Mouse (Mus musculus) G1E (cell line): ENCODE data around the gene Rnf166. TPM values are rescaled to one million over a fixed set of nuclear protein-coding genes. Genes with fewer than 3 reads are reported as not detected.

Experiments
- ATAC-seq: 2 replicates; pipeline ENCODE4 v1.8.0; 2016; ENCODE audit warnings: mild to moderate bottlenecking; ENCODE audit not compliant: insufficient number of reproducible peaks, poor library complexity, low FRiP score, severe bottlenecking; ENCODE audit errors: extremely low read depth
- DNase-seq: peaks from one replicate; pipeline ENCODE4 v3.0.0; 2012; ENCODE audit warnings: low spot score
- H3K27me3 ChIP-seq: 2 replicates; pipeline ENCODE4 v1.6.1; 2012; ENCODE audit warnings: mild to moderate bottlenecking, low read length, inconsistent platforms; ENCODE audit not compliant: insufficient read depth
- H3K36me3 ChIP-seq: replicated peaks from 2 replicates; pipeline ENCODE3; 2012; ENCODE audit warnings: mild to moderate bottlenecking, inconsistent platforms
- H3K4me1 ChIP-seq: 2 replicates; pipeline ENCODE4 v1.6.1; 2012; ENCODE audit warnings: low read depth, low read length, inconsistent platforms, mixed read lengths; ENCODE audit not compliant: insufficient read depth
- H3K4me3 ChIP-seq: 2 replicates; pipeline ENCODE4 v1.5.1; 2012; ENCODE audit warnings: low read depth, mild to moderate bottlenecking, inconsistent platforms, low read length, moderate library complexity, mixed read lengths
- H3K9me3 ChIP-seq: replicated peaks from 2 replicates; pipeline ENCODE4 v1.6.1; 2012; ENCODE audit warnings: inconsistent platforms
- CTCF ChIP-seq: IDR thresholded peaks from 2 replicates; pipeline ENCODE4 v1.5.1; 2012; ENCODE audit warnings: low read depth, low read length, inconsistent platforms, mixed read lengths
- GATA1 ChIP-seq: IDR thresholded peaks from 2 replicates; pipeline ENCODE4 v1.6.1; 2012; ENCODE audit warnings: borderline replicate concordance, low read length, inconsistent platforms, mixed read lengths
- GATA2 ChIP-seq: IDR thresholded peaks from 2 replicates; pipeline ENCODE4 v1.6.1; 2012; ENCODE audit warnings: low read depth, low read length, inconsistent platforms, borderline replicate concordance
- POLR2AphosphoS5 ChIP-seq: IDR thresholded peaks from 2 replicates; pipeline ENCODE4 v1.6.1; 2012; ENCODE audit warnings: low read depth, low read length, inconsistent platforms; ENCODE audit not compliant: insufficient replicate concordance
- TAL1 ChIP-seq: conservative IDR thresholded peaks from 2 replicates; pipeline ENCODE4 v1.6.1; 2012; ENCODE audit warnings: low read depth, low read length, inconsistent platforms, mixed read lengths
- polyA plus RNA-seq: library from polyadenylated mRNA; stranded (reverse); fragments of >175 nt; gene quantifications from 2 replicates; pipeline ENCODE4 v1.2.3, GENCODE M21; 2012
- total RNA-seq, 2 experiments: library from RNA; stranded (forward) in 1 of 2; stranded (reverse) in 1 of 2; fragments of 200-1000 nt in 1 of 2; fragments of >200 nt in 1 of 2; fragmentation: Nextera tagmentation in 1 of 2; gene quantifications; 2 replicates each; pipeline ENCODE4 v1.2.3; 2014 to 2017

The Rnf166 gene
- total and polyA plus RNA-seq, 3 experiments, result 18.6 to 33.3 (median 28.0) TPM

DNA sequence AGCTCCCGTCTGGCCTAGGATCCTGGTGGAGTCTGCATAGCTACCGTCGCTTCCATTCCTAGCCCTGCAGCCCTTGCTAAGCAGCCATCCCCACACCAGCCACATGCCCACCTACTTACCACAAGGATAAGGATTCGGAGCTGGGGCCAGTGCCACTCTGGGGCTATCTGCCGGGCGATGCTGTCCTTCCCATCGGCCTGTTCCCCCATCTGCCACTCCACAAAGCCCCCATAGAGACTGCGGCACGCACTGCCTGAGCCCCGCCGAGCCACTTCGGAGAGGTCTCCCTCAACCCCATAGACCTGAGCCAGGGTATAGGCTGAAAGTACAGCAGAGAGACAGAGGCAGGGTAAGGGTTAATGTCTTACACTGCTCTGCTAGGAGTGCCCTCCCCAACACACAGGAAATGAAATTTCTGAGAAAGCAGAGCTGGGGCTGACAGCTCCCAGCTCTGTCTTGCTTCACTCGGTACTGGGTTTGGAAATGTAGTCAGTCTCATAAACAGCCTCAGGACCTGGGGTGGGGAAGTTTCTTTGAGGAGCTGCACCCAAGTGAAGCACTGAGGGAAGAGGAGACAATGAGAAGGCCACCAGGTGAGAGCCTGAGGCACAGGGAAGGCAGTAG is 38.0 kb downstream of the Rnf166 start:
- Histone ChIP-seq H3K36me3 (peaks cover 78% of the 10 kb centered on the region), H3K4me1 (peaks cover 62% of the 10 kb centered on the region), H3K27me3 (no peaks in the 10 kb centered on the region), H3K4me3 (peak overlapping the region; percentile 57; the same call in 1 of the 2 replicates), H3K9me3 (peaks cover 3% of the 10 kb centered on the region)
- DNase-seq, result no peak
- ATAC-seq, result no peak
- TF ChIP-seq GATA1 (no peak), CTCF (no peak)

DNA sequence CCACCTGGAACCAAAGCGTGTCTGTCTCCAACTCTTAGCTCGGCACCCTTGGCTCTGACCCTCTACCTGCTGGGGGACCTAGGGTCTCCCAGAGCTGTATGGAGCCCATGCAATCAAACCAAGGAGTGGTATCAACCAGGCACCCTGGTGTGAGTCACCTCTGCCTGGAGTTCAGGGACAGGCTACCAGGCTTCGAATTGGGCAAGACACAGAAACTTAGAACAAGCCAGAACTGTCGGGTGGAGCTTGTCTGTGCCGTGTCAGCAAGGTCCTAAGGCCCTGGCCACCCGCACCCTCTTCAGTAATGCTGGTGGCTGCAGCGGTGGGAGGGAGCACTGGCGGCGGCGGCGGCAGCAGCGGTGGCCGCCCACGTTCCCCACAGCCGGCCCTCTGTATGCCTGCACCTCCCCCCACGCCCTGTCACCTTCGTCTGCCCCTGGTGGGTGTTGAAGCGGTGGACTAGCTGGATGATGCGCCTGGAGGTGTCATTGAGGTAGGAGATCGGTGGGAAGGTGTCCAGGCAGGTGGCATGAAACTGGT is 39.2 kb downstream of the Rnf166 start:
- ATAC-seq (no peak), DNase-seq (peak; percentile 46)
- Histone ChIP-seq H3K9me3 (peaks cover 3% of the 10 kb centered on the region), H3K4me3 (peak overlapping the region; percentile 57; the same call in 1 of the 2 replicates), H3K4me1 (peaks cover 67% of the 10 kb centered on the region), H3K27me3 (no peaks in the 10 kb centered on the region), H3K36me3 (peaks cover 78% of the 10 kb centered on the region)
- TF ChIP-seq GATA2 (no peak), TAL1 (no peak), POLR2AphosphoS5 (no peak), CTCF (no peak), GATA1 (no peak)

DNA sequence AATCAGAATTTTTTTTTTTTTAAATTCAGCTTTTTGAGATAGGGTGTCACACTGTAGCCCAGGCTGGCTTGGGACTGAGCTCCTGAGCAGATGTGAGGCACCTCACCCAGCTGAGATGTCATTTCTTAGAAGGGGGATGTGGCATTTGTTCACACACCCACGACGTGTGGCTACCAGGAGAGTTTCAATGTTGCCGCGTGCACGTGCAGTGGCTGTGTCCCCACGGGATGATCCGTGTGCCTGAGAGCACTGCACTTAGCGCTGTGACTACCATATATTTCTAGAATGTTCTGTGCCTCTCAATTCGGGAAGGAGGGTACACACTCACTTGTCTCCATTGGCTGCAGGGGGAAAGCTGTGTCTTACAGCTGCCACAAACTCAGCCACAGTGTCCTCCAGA is 39.7 kb downstream of the Rnf166 start:
- peaks cover 70% of the 10 kb centered on the region for H3K4me1 ChIP-seq
- ATAC-seq (no peak), DNase-seq (no peak)

GRCm38 (mm10) chr8:122435375-122435774 is 40.5 kb downstream of the Rnf166 start:
- Histone ChIP-seq H3K27me3 (no peaks in the 10 kb centered on the region), H3K4me1 (peaks cover 78% of the 10 kb centered on the region), H3K9me3 (peaks cover 3% of the 10 kb centered on the region), H3K4me3 (no peak overlapping the region), H3K36me3 (peaks cover 78% of the 10 kb centered on the region)
- DNase-seq (no peak), ATAC-seq (no peak)
- TF ChIP-seq CTCF (peak; percentile 29; the same call in 1 of the 2 replicates), GATA1 (no peak)

More for the DNA sequence above, 39.7 kb downstream of the Rnf166 start:
- peaks cover 75% of the 10 kb centered on the region for H3K36me3 ChIP-seq
- peak overlapping the region; percentile 57; the same call in 1 of the 2 replicates for H3K4me3 ChIP-seq
- no peaks in the 10 kb centered on the region for H3K27me3 ChIP-seq
- peaks cover 3% of the 10 kb centered on the region for H3K9me3 ChIP-seq
- TF ChIP-seq TAL1, result no peak
- TF ChIP-seq POLR2AphosphoS5, result no peak
- TF ChIP-seq CTCF, result no peak
- no peak for TF ChIP-seq GATA1
- no peak for TF ChIP-seq GATA2

DNA sequence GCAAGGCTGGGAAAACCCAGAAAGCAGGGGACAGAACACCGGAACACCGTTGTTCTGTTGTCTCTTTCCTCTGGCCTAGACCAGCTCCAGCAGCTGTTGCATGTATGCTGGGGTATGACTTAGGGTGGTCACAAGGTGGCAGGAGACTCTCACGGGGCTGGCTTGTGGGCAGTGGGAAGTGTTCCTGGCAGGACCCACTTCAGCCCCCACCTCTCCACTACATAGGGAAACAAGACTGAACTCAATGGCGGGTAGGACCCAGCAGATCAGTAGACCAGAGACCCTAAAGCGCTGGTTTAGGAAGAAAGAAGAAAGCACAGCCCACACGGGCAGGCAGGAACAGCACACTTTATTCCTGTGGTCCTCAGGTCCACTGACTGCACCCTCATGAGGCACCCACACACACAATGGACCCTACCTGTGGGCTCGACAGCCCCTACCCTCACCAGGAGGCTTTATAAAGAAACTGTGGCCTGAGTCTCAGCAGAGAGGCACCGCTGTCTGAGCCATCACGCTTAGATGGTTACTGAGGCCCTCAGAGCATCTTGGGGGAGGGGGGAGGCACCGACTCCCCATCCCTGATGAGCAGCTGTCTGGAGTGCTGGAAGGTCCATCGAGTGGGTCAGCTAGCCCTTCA is 42.5 kb downstream of the Rnf166 start:
- Histone ChIP-seq H3K9me3 (peaks cover 3% of the 10 kb centered on the region), H3K4me3 (peak overlapping the region; percentile 78), H3K36me3 (peaks cover 72% of the 10 kb centered on the region), H3K27me3 (no peaks in the 10 kb centered on the region), H3K4me1 (peaks cover 78% of the 10 kb centered on the region)
- 0 out of 2 replicates have a peak, but pooled peaks have one; percentile 12 for ATAC-seq
- TF ChIP-seq TAL1 (no peak), GATA2 (no peak), POLR2AphosphoS5 (no peak), CTCF (no peak), GATA1 (no peak)
- DNase-seq, result no peak

GRCm38 (mm10) chr8:122432443-122433268 is 43.2 kb downstream of the Rnf166 start, which contains the start of gene Cyba:
Gene Cyba, minus strand, starts transcription at chr8:122432930.
- peaks cover 78% of the 10 kb centered on the region for H3K4me1 ChIP-seq
- DNase-seq, result peak; percentile 86
- no peaks in the 10 kb centered on the region for H3K27me3 ChIP-seq
- ATAC-seq, result peak; percentile 64
- peak within 1 kb of the TSS; percentile 78 for H3K4me3 ChIP-seq
- H3K9me3 ChIP-seq, result peaks cover 3% of the 10 kb centered on the region
- TF ChIP-seq GATA2 (no peak), GATA1 (no peak), TAL1 (no peak), CTCF (no peak), POLR2AphosphoS5 (no peak)
- H3K36me3 ChIP-seq, result peaks cover 72% of the 10 kb centered on the region
